Mouse (Mus musculus) heart, adult 2 months (tissue): Measurements from ENCODE around the gene Gpr161.

ENCODE experiments used
- CTCF ChIP-seq: fragments of 200-600 bp; IDR thresholded peaks from 2 replicates; pipeline ENCODE4 v1.8.1; 2022; ENCODE audit warnings: antibody characterized with exemption, mild to moderate bottlenecking, moderate library complexity
- EP300 ChIP-seq: fragments of 200-500 bp; IDR thresholded peaks from 2 replicates; pipeline ENCODE4 v1.6.1; 2011; ENCODE audit warnings: low read depth, low read length, control low read depth; ENCODE audit not compliant: insufficient read depth

DNA sequence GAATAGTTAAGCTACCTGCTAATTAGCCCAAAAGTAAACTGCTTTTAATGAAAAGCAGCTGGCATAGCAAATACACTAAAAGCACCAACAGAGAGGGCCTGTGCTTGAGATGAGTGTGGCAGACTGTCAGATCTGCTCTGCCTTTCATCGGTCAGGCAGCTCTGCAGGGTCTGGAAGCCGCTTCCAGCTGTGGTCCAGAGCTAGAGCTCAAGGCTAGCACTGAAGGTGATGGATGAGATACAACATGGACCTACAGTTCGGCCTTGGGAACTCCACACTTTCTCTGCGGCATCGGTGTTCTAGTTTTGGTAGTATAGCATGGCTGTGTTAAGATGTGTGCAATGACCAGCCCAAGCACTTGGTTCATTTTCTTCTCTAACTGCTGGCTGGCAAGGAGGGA, 32.2 kb downstream of the Gpr161 start:
- no peak for TF ChIP-seq CTCF
- TF ChIP-seq EP300 = no peak
